Mouse (Mus musculus) C2C12 (cell line): ENCODE results near the gene Mettl26. TPM values are rescaled to one million over a fixed set of nuclear protein-coding genes. Genes with fewer than 3 reads are reported as not detected.

Source experiments
- H3K27me3 ChIP-seq: one replicate; pipeline ENCODE4 v1.6.1; 2011; ENCODE audit not compliant: control insufficient read depth, insufficient read depth, insufficient read length
- H3K36me3 ChIP-seq: one replicate; pipeline ENCODE4 v1.6.1; 2011; ENCODE audit not compliant: control insufficient read depth, insufficient read depth
- H3K4me3 ChIP-seq: one replicate; pipeline ENCODE4 v1.5.1; 2011; ENCODE audit warnings: mild to moderate bottlenecking, control low read depth; ENCODE audit not compliant: poor library complexity, insufficient read depth, severe bottlenecking
- H3K79me2 ChIP-seq: one replicate; pipeline ENCODE4 v1.6.1; 2011; ENCODE audit not compliant: control insufficient read depth, insufficient read depth
- H3K79me3 ChIP-seq: one replicate; pipeline ENCODE4 v1.6.1; 2011; ENCODE audit warnings: low read depth, control low read depth
- H3ac ChIP-seq: one replicate; pipeline ENCODE3; 2011; ENCODE audit warnings: low read depth; ENCODE audit not compliant: control insufficient read depth, insufficient read length
- CEBPB ChIP-seq: IDR thresholded peaks from one replicate; pipeline ENCODE4 v1.6.1; 2011; ENCODE audit warnings: low read depth, mild to moderate bottlenecking, control low read depth, moderate library complexity
- CTCF ChIP-seq: IDR thresholded peaks from one replicate; pipeline ENCODE4 v1.5.1; 2011; ENCODE audit not compliant: control insufficient read depth, insufficient read depth, insufficient read length
- FOSL1 ChIP-seq: IDR thresholded peaks from one replicate; pipeline ENCODE4 v1.8.0; 2011; ENCODE audit warnings: mild to moderate bottlenecking, low read length; ENCODE audit not compliant: poor library complexity, insufficient read depth, severe bottlenecking
- MAX ChIP-seq: IDR thresholded peaks from one replicate; pipeline ENCODE4 v1.6.1; 2011; ENCODE audit warnings: mild to moderate bottlenecking, control low read depth
- MYOD1 ChIP-seq: IDR thresholded peaks from one replicate; pipeline ENCODE4 v1.6.1; 2011; ENCODE audit warnings: low read depth; ENCODE audit not compliant: control insufficient read depth, insufficient read length
- MYOG ChIP-seq: IDR thresholded peaks from one replicate; pipeline ENCODE4 v1.6.1; 2011; ENCODE audit not compliant: control insufficient read depth, insufficient read length; ENCODE audit errors: extremely low read depth
- USF1 ChIP-seq: IDR thresholded peaks from one replicate; pipeline ENCODE4 v1.6.1; 2011; ENCODE audit warnings: low read depth, mild to moderate bottlenecking, control low read depth, moderate library complexity
- long read RNA-seq, 2 experiments: library from polyadenylated mRNA; unstranded; transcript quantifications; one replicate each; pipeline ENCODE4 v2.0.0; 2019 to 2020
- polyA plus RNA-seq: library from polyadenylated mRNA; unstranded; fragments of >200 nt; fragmentation: generic; extraction: Trizol; gene quantifications from one replicate; pipeline ENCODE4 v1.2.1, GENCODE M21; 2012; ENCODE audit warnings: missing spikeins

Gene Mettl26
- polyA plus RNA-seq = 25.0 TPM
- long read RNA-seq, experiment 1, transcript Mettl26-204 (5 exons, 1,026 nt) = minor isoform, 11 of 37 reads
- long read RNA-seq, experiment 1, transcript Mettl26-201 (6 exons, 1,243 nt) = major isoform, 16 of 37 reads
- long read RNA-seq, experiment 1, partial matches to known transcripts = 7 of 37 reads
- long read RNA-seq, experiment 1, other reads (novel, unspliced or antisense) = 1 of 37 reads
- long read RNA-seq, experiment 2, partial matches to known transcripts = 1 of 9 reads
- long read RNA-seq, experiment 2, other reads (novel, unspliced or antisense) = 2 of 9 reads

DNA sequence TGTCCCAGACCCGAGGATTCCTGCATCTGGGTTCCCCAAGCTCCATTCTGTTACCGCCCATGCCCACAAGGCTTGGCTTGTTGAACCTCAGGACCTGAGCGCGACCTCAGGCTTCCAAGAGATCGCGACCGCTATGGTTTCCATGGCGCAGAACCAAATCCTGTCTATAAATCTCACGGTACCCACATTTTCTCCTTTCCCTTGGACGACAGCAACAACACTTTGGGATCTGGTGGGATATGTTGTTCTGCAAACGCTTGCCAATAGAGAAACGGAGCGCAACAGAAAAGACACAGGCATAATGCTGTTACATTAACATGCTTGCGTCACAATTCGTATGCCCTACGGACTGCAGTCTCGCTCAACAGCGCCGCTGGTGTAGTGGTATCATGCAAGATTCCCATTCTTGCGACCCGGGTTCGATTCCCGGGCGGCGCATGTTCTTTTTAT is at the start of gene Mettl26:
Gene Mettl26, plus strand, starts transcription at position 354 of the 450 bp plus-strand sequence.
- peaks cover 8% of the 10 kb centered on the region for H3K79me2 ChIP-seq
- TF ChIP-seq MYOG (no peak), CEBPB (no peak), MYOD1 (no peak)
- peaks cover 4% of the 10 kb centered on the region for H3K36me3 ChIP-seq
- H3K27me3 ChIP-seq = no peaks in the 10 kb centered on the region
- peak within 1 kb of the TSS; percentile 53 for H3K4me3 ChIP-seq
- H3K79me3 ChIP-seq = no peaks in the 10 kb centered on the region
- peak within 1 kb of the TSS; percentile 78 for H3ac ChIP-seq

DNA sequence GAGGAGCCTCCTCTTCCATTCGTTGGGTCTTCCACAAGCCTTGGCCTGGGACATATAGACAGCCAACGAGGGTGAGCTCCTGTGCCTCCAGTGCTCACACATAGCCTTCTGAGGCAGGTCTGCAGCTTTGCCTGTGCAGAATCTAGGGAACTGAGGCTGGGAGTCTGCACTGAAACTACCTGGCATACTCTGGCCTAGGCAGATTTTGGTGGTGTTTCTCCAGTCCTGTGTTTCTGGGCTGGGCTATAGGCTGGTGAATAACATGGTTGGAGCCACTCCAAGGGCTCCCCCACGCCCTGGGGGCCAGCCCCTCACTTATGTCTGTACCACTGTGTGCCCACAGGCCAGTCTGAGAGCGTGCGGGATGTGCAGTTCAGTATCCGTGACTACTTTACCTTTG is 49.6 kb upstream of the Mettl26 start:
- Histone ChIP-seq H3K4me3 (no peak overlapping the region), H3ac (no peak overlapping the region), H3K27me3 (no peaks in the 10 kb centered on the region), H3K36me3 (peaks cover 10% of the 10 kb centered on the region), H3K79me2 (peaks cover 17% of the 10 kb centered on the region), H3K79me3 (no peaks in the 10 kb centered on the region)
- TF ChIP-seq MAX (no peak), FOSL1 (no peak), MYOD1 (no peak), CTCF (no peak), CEBPB (no peak)

GRCm38 (mm10) chr17:25825984-25826570 is 48.8 kb upstream of the Mettl26 start:
- H3K79me2 ChIP-seq = peaks cover 25% of the 10 kb centered on the region

DNA sequence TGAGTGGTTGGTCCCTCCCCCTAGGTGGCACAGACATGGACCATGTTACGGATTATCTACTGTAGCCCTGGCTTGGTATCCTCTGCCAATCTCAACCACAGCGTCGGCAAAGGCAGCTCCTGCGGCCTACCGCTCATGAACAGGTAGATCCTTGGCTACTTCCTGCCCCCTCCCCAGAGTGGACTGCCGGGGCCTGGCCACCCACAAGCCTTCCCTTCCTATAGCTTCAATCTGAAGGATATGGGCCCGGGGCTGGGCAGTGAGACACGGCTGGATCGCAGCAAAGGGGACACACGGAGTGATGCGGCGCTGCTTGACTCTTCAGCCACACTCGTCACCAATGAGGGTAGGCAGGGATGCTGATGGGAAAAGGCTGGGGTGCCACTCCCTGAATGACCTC is 47.9 kb upstream of the Mettl26 start:
- Histone ChIP-seq H3K4me3 (no peak overlapping the region), H3K27me3 (no peaks in the 10 kb centered on the region), H3K79me3 (peaks cover 13% of the 10 kb centered on the region), H3K79me2 (peaks cover 34% of the 10 kb centered on the region), H3K36me3 (peaks cover 24% of the 10 kb centered on the region), H3ac (no peak overlapping the region)
- TF ChIP-seq USF1 (no peak), CTCF (no peak), MYOG (no peak), MAX (no peak), MYOD1 (no peak)

More at GRCm38 (mm10) chr17:25825984-25826570, 48.8 kb upstream of the Mettl26 start:
- Histone ChIP-seq H3ac (no peak overlapping the region), H3K36me3 (peaks cover 17% of the 10 kb centered on the region), H3K79me3 (peaks cover 4% of the 10 kb centered on the region), H3K27me3 (no peaks in the 10 kb centered on the region), H3K4me3 (no peak overlapping the region)
- TF ChIP-seq MYOD1 (no peak), MAX (no peak), USF1 (no peak), FOSL1 (no peak), CTCF (no peak), MYOG (no peak), CEBPB (no peak)

DNA sequence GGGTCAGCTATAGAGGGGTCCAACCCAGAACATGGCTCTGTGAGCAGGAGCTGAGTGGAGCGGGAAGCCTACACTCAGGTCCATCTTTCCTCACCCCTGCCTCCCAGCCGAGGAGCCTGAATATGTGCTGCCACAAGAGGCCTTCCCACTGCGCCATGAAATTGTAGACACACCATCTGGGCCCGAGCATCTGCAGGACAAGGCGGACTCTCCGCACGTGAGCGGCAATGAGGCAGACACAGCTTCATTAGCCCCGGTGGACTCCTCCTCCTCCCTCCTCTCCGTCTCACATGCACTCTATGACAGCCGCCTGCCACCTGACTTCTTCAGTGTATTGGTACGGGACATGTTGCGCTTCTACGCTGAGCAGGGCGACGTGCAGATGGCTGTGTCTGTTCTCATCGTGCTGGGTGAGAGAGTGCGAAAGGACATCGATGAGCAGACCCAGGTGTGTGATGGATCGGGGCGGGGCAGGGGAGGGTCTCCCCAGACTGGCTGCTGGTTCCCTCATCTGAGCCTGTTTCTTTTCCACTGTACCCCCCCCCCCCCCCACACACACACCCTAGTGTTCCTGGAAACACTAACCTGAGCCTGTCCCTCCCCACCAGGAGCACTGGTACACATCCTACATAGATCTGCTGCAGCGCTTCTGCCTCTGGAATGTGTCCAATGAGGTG is 47.2 kb upstream of the Mettl26 start:
- Histone ChIP-seq H3K27me3 (no peaks in the 10 kb centered on the region), H3K36me3 (peaks cover 24% of the 10 kb centered on the region), H3K79me3 (peaks cover 19% of the 10 kb centered on the region), H3K4me3 (no peak overlapping the region), H3K79me2 (peaks cover 41% of the 10 kb centered on the region), H3ac (no peak overlapping the region)
- no peak for TF ChIP-seq MAX
- no peak for TF ChIP-seq CTCF
- TF ChIP-seq MYOD1 = no peak
- TF ChIP-seq CEBPB = no peak
- TF ChIP-seq FOSL1 = no peak
- TF ChIP-seq USF1 = no peak
- TF ChIP-seq MYOG = no peak

DNA sequence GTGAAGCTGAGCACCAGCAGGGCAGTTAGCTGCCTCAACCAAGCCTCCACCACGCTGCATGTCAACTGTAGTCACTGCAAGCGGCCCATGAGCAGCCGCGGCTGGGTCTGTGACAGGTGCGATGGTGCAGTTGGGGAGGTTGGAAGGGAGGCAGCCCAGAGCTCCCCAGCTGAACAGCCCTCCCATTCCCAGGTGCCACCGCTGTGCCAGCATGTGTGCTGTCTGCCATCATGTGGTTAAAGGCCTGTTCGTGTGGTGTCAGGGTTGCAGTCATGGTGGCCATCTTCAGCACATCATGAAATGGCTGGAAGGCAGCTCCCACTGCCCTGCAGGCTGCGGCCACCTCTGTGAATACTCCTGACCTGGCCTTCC is 46.7 kb upstream of the Mettl26 start:
- Histone ChIP-seq H3K27me3 (no peaks in the 10 kb centered on the region), H3K36me3 (peaks cover 24% of the 10 kb centered on the region), H3K79me2 (peaks cover 42% of the 10 kb centered on the region), H3K4me3 (no peak overlapping the region), H3K79me3 (peaks cover 19% of the 10 kb centered on the region), H3ac (no peak overlapping the region)
- TF ChIP-seq MYOG (no peak), MYOD1 (no peak), MAX (no peak), CTCF (no peak), CEBPB (no peak), FOSL1 (no peak), USF1 (no peak)
